In genomic region chr6:59020346-59020745, GRCm38 (mm10) we compare ENCODE assay signal across 8 mouse cellular contexts. TPM values are rescaled to one million over a fixed set of nuclear protein-coding genes. Genes with fewer than 3 reads are reported as not detected.
DNase-seq lines count a peak whose midpoint lies in the region; ATAC-seq and TF ChIP-seq lines count a peak whose summit lies in the region.

No protein-coding gene starts in this region.

- H3K9ac ChIP-seq in forebrain, embryonic 12.5 days: no peak overlapping the region

- intact Hi-C loops in left cerebral cortex, postnatal 10 days (cut with DNase I): loop anchor here (2.0 kb wide), 1 partner anchor 160 kb away; no protein-coding TSS in a partner anchor

- H3K36me3 ChIP-seq in forebrain, embryonic 12.5 days (replicated peaks): no peaks in the 10 kb centered on the region

- 0 out of 2 replicates have a peak, but pooled peaks have one; percentile 25 for ATAC-seq in megakaryocyte, adult 5-6 weeks (ENCODE audit: poor library complexity, severe bottlenecking)
- no peak for ATAC-seq in forebrain, embryonic 12.5 days (ENCODE audit: low FRiP score)

- H3K4me1 ChIP-seq in forebrain, embryonic 12.5 days: peaks cover 3% of the 10 kb centered on the region; the same call in 1 of the 2 replicates

- H3K27ac ChIP-seq in layer of hippocampus, adult 2 months: no peak overlapping the region
- H3K27ac ChIP-seq in forebrain, embryonic 12.5 days: no peak overlapping the region

- no peak overlapping the region for H3K4me3 ChIP-seq in layer of hippocampus, adult 2 months
- no peak overlapping the region for H3K4me3 ChIP-seq in forebrain, embryonic 12.5 days (replicated peaks)

- no peaks in the 10 kb centered on the region for H3K9me3 ChIP-seq in forebrain, embryonic 12.5 days

- no peak for DNase-seq in layer of hippocampus, adult 2 months (ENCODE audit: low spot score in 2 of 2)
- no peak for DNase-seq in layer of hippocampus, postnatal 10 days (ENCODE audit: low spot score in 2 of 2)
- peak; percentile 29 for DNase-seq in ZHBTc4 (ENCODE audit: low read depth, low spot score)
- DNase-seq in embryo, embryonic 9.5 days (ENCODE audit: extremely low spot score): peak; percentile 22
- no peak for DNase-seq in left cerebral cortex, postnatal 10 days (ENCODE audit: extremely low spot score in 1 of 2, low spot score in 2 of 2)
- no peak for DNase-seq in frontal cortex, postnatal 36 days (ENCODE audit: low spot score in 2 of 2)

- H3K4me2 ChIP-seq in forebrain, embryonic 12.5 days: no peak overlapping the region

- TF ChIP-seq CTCF in layer of hippocampus, adult 2 months (conservative IDR thresholded peaks at IDR 0.05): peak; percentile 76

- H3K27me3 ChIP-seq in forebrain, embryonic 12.5 days: no peaks in the 10 kb centered on the region

- 81% methylated on average over 2 of the region's 2 CpGs for WGBS in forebrain, embryonic 12.5 days

RNA-seq across cellular contexts. Expression of gene Fam13a, which starts 4.0 kb away (rescaled TPM):
- 10 to 100 TPM; 17.5 to 17.9 TPM for total RNA-seq in layer of hippocampus, adult 2 months (2021)
- total RNA-seq in layer of hippocampus, postnatal 10 days (2021): 10 to 100 TPM; 16.0 to 16.5 TPM
- total RNA-seq in megakaryocyte, adult 5-6 weeks (2015): 0.07 TPM in 1 of 2 replicates, not detected in the other
- not detected in 2 replicates for total RNA-seq in megakaryocyte, adult 5-6 weeks (2017)
- total RNA-seq in left cerebral cortex, postnatal 10 days (2021): 10 to 100 TPM; 12.3 to 12.7 TPM
- polyA plus RNA-seq in forebrain, embryonic 12.5 days (2016; fragmentation: Nextera tagmentation; extraction: Ambion mirVana): 3.9 and 4.9 TPM in 2 replicates

Comparison
In these comparisons a context has a peak if more than half of its experiments do, and no peak if none do; other contexts are left out.
1. DNase-seq: peak in ZHBTc4 (single experiment) and embryo, embryonic 9.5 days (single experiment); none in layer of hippocampus, adult 2 months (0 of 2), layer of hippocampus, postnatal 10 days (0 of 2), left cerebral cortex, postnatal 10 days (0 of 2) and frontal cortex, postnatal 36 days (0 of 2).
2. RNA of gene Fam13a, which starts 4.0 kb away (total RNA-seq): 17.5 to 17.9 TPM in layer of hippocampus, adult 2 months, 16.0 to 16.5 TPM in layer of hippocampus, postnatal 10 days and 12.3 to 12.7 TPM in left cerebral cortex, postnatal 10 days; 0.07 TPM in megakaryocyte, adult 5-6 weeks; every median in the first group is over 10 times any median in the second.